Mouse (Mus musculus): ENCODE results near the gene Adamts17.

DNA sequence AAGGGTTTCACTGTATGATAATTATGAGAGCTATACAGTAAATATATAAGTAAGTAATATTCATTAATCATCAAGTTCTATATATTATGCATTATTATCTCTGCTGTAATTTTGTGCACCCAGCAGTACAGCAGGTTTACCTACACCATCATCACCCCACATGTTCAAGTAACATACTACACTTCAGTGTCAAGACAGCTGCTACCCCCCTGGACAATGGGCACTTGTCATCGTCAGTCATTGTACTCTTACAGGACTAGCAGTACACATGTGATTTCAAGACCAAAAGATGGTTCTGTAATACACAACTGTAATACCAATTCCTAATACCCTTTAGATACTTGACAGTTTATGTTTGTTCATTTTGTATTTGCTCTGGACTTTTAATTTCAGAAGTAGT, 42.2 kb upstream of the Adamts17 start:
- TF ChIP-seq CTCF (IDR thresholded peaks at IDR 0.05; ENCODE audit: low read depth): no peak
- TF ChIP-seq EP300 (IDR thresholded peaks at IDR 0.05; ENCODE audit: low read depth): no peak
